Mouse (Mus musculus): ENCODE data around the gene Gtf2h5.

The Gtf2h5 gene

DNA sequence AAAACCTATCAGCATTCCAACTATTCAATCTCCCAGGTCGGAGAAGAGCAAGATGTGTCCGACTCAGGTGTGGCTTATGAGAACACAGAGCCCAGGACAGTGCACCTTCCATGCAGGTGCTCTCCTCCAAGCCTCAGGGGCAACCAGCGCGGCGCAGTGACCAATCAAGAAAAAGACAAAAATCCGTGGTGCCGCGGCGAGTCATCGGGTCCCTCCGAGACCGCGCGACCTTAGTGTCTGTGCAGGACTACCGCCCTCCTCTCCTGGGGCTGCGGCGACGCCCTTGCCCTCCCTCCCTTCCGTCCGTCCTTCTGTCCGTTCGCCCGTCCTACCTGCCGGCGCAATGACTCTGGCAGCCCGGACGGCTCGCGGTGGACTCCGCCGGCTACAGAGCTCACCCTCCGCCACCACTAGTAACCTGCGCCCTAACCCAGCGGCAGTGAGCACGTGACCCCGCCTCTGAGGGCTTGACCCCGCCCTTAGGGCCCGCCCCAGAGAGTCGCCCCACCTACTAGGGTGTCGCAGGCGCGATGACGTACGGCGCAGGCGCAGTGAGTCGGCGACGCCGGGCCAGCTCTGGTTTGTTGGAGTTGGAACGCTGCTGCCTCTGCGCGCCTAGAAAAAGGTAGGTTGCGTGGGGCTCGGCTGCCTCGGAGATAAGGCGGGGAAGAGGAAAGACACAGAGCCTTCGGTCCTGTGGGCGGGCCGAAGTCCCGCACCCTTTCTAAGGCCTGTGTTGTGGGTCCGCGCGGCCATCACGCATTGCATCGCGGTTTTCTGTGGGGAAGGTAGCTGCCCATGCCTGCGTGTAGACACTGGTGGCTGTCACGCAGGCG lies at the start of gene Gtf2h5, which contains the start of gene Serac1:
Gene Gtf2h5, plus strand, starts transcription at position 500 of the 836 bp plus-strand sequence.
Gene Serac1, minus strand, starts transcription at position 455 of the 836 bp plus-strand sequence.
- DNase-seq (ENCODE audit: low read depth, low spot score): peak; percentile 97

DNA sequence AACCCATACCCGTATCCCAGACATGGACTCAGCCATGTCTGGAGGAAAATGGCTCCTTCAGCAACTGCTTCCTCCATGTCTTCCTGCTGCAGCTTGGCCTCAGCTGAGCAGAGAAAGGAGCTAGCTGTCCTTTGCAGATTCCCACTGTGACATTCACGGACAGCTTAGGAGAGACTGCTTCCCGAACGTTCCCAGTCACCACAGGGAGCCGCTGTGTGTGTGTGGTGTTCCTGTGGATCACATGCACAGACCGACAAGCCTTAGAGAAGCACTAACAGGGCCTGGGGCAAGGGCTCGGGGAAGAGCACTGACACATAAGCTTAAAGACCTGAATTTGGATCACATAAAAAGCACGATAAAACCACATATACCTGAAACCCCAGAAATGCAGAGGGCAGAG lies 43.9 kb upstream of the Gtf2h5 start:
- DNase-seq (ENCODE audit: low read depth, low spot score): peak; percentile 59

DNA sequence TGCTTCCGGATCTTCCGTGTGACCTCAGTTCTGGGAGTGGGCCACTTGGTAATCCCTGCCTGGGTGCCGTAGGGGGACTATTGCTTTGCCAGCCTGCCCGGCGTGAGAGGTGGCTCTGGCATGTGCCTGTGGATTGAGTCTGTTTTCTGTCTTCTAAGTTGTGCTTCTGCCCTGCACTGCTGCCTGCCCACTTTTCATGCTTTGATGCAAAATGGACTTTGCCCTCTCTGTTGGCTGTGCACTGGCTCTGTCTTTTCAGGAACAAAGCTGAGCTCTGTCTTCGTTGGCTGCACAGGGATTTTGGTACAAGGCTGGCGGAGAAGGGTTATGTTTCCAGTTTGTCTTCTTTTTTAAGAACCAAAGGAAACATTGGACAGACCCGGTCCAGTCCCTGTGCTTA lies 43.1 kb upstream of the Gtf2h5 start:
- no peak for DNase-seq (ENCODE audit: low read depth, low spot score)

DNA sequence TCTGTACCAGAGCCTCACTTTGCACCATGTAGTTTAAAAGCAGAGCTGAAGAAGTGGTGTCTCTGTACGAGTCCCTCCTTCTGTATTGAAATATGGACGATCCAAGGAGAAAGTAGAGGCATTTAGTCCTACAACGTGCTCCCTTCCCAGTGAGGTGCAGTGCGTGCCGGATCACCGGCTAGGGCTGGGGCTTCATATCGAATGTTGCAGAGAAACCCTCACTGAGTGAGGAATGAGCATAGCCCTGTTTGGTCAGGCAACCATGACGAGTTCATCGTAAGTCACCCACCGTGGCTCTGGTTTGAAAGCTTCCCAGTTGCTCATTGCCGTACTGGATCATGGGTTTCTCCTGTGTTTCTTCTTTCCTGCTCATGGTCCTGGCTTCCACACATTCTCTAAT lies 42.7 kb upstream of the Gtf2h5 start:
- DNase-seq (ENCODE audit: low read depth, low spot score): no peak

DNA sequence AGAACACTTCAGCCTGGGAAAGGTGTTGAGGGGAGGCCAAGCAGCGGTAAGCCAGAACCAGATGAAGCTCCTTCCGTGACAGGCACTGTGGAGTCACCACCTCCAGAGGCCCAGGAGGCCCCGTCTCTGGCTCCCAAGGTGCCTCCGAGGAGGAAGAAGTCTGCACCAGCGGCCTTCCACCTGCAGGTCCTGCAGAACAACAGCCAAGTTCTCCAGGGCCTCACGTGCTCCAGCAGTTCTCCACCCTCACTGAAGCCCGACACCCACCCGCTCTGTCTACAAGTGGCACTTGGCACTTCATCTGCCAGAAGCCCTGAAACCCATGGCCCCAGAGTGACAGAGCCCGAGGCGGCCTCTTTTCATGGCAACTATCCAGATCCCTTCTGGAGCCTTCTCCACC lies 42.1 kb upstream of the Gtf2h5 start:
- DNase-seq (ENCODE audit: low read depth, low spot score): no peak

DNA sequence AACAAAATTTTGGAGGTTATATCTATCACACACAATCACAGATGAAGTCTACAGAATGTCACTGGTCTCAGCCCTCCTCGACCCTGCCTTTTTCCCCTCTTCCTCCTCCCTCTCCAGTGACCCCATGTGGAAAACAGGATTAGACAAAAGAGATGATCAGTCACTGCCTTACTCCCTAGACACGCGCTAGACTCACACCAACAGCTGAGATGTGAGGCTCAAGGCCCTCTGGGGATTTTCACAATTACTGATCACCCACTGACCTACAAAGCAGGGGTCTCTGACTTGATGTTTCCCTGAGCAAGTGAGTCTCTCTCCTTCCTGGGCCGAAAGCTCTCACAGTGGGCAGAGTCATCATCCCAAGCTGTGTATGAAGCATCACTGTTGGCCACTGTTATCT lies 26.8 kb upstream of the Gtf2h5 start:
- no peak for DNase-seq (ENCODE audit: low read depth, low spot score)

DNA sequence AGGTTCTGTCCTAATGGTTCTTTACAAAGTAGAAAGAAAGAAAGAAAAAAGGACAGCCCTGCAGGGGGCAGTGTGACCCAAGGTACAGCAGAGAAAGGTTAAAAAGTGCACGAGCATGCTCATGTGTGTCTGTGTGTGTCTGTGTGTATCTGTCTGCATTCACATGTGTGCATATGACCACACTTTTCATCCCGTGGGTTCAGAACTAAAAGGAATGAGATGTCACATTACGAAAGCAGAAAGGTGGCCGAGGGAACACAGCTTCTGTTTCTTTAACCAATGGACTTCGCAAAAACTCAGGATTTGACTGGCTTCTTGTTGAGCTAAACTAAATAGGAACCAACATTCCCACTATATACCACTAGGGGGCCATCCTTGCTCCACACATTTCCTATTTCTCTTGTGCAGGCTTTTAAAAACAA lies 24.6 kb upstream of the Gtf2h5 start:
- peak; percentile 82 for DNase-seq (ENCODE audit: low read depth, low spot score)

DNA sequence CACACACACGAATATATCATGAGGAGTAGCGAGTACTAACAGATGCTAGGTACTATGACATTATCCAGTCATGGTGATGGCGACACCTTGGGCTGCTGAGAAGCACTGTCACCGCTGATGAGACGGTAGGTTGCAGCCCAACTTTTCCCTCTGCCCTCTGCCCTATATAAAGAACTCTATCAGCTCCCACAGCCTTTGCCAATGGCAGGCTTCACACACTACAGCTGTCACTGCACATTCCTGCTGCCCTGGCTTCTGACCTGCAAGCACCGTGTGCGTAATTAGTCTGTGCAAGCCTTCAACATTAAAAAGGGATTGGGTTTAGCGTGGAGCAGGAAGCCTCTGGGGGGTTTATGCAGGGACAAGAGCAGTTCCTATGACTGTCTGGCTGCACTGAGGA lies 16.8 kb upstream of the Gtf2h5 start:
- no peak for DNase-seq (ENCODE audit: low read depth, low spot score)

DNA sequence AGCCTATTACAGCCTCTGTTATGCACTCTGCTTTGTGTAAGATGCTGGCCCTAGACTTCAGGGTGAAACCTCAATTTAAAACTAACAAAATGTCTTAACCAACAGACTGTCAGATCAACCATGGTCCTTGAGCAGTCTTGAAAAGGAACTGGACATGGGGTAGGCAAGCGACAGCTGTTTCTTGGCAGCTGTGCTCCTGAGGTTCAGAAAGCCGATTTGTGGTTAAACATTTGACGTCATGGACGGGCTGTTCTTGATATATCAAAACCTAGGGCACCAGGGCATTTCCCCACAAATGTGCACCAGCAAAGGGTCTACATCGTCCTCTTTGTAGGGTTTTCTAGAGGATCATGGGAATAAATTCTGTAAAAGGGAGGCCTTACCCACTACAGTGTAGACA lies 16.1 kb upstream of the Gtf2h5 start:
- DNase-seq (ENCODE audit: low read depth, low spot score): no peak

DNA sequence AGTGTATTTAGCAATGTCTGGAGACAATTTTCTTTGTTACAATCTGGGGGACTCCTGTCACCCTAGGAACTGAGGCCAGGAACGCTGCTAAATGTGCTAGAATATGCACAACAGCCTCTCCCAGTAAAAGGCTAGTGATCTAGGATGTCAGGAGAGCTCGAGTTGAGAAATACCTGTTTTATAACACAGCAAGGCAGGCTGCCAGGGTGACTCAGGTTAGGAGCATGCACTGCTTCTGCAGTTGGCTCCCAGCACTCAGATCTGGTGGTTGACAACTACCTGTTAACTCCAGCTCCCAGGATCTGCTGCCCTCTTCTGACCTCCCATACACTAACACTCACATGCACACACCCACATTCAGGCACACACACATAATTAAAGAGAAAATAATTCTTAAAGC lies 13.6 kb upstream of the Gtf2h5 start:
- DNase-seq (ENCODE audit: low read depth, low spot score): no peak

DNA sequence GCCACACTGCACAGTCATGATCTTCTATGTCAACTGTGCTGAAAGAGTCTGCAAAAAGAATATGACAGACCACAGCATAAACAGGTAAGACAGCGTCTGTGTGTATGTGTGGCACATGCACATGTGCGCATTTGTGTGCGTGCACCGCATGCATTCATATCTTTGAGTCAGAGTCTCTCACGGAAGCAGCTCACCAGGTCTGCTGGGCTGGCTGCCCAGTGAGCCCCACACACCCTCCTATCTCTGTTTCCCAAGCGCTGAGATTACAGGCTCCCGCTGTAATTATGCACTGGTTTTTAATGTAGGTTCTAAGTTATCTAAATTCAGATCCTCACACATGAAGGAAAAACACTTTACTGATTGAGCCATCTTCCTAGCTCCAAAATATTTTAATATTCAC lies 12.0 kb upstream of the Gtf2h5 start:
- no peak for DNase-seq (ENCODE audit: low read depth, low spot score)

DNA sequence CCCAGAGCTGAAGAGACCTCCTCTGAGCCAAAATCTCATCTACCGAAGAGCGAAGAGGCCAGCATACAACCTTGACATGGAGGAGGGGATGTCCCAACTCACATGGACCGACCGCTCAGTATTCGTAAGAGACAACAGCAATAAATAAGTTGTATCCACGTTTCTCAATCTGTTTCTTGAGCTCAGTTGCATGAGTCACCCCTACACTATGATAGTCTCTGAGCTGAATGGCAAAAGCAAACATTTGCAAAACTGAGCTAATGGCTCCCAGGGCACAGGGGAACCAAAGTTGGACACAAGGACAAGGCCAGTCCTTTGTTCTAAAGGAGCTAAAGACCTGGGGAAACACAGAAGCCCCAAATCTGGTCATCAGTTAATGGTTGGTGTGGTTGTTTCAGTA lies 9.7 kb upstream of the Gtf2h5 start:
- DNase-seq (ENCODE audit: low read depth, low spot score): no peak

DNA sequence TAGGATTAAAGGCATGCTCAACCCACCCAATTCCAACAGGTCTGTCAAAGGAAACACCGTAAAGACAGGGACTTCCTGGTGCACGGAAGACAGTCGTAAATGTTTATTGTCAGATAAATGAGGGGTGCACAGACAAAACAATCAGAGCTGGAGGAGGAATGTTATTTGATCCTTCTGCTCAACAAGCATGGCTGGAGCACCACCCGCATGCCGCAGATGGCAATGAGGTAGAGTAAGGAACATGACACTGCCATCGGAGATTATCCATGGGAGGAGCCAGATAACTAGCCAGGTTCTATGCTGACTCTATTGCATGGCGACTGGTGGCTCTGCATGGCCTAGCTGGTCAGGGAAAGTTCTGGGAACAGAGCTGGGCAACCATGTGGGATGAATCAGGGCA lies 6.2 kb upstream of the Gtf2h5 start:
- DNase-seq (ENCODE audit: low read depth, low spot score): peak; percentile 66

DNA sequence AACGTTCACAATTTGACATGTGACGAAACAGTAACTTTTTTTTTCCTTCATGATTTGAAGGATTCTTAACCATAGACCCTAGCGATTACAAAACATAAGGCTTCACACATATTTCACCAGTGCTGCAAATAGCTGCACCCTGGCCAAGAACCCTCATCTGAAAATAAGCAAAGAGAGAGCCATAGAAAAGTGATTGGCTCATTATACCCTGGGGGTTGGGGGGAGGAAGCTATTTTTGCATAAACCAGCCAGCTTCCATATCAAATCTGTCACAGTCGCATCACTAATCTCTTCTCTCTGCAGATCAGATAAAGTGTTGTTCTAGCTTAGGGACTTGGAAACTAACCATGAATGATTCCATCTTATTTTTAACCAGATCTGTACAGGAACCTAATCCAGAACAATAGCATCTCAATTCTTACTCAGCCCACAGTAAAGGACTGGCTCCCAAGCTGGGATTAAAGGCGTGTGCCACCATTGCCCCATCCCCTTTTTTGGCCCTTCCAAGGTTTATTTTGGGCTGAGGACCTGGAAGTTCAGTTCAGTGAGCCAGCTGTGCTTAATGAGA lies 3.8 kb downstream of the Gtf2h5 start:
- no peak for DNase-seq (ENCODE audit: low read depth, low spot score)

DNA sequence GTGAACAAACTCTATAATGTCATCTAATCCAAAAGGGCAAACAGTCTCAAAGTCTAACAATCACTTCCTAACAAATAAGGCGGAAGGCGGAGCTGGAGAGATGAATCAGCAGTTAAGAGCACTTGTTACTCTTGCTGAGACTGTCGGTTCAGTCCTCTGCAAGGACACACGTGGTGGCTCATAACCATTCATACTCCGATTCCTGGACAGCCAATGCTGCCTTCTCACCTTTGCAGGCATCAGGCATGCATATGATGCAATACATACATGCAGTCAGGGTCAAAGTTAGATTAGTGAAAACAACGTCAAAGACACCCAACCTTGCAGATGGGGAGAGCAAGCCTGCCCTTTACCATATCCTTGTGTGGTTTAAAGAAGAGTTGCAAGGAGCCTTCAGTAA lies 12.0 kb downstream of the Gtf2h5 start:
- no peak for DNase-seq (ENCODE audit: low read depth, low spot score)

DNA sequence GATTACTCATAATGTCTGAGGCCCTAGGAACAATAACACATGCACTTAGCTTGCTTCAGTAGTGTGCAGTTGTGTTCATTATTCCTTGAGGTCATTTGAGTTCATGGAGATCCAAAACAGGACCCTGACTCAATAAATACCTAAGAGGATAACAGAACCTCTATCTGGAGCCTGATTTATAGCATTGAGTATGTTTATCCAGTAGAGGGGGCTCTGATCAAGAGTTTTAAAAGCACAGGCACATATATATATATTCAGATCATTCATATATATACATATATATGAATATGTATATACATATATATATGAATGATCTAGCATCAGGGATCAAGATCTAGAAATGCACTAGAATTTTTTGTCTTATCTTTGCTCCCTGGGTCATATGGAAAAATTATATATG lies 16.0 kb downstream of the Gtf2h5 start:
- no peak for DNase-seq (ENCODE audit: low read depth, low spot score)

DNA sequence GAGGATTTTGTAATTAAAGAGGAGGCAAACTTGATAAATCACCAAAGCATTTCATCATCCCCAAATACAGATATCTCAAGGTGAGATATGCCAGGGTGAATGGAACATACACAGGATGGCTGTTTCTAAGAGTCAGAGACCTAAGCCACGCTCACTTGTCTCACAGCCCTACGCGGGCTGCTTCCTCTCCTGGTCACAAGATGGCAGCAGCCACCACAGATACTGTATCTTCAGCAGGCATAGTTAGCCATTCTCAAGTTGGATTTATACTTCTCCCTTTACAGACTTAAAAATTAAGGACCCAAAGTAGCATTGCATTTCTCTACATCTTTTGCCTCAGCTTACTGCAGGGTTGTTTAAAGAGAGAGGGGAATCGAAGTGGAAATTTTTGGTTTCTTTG lies 18.3 kb downstream of the Gtf2h5 start:
- peak; percentile 56 for DNase-seq (ENCODE audit: low read depth, low spot score)

DNA sequence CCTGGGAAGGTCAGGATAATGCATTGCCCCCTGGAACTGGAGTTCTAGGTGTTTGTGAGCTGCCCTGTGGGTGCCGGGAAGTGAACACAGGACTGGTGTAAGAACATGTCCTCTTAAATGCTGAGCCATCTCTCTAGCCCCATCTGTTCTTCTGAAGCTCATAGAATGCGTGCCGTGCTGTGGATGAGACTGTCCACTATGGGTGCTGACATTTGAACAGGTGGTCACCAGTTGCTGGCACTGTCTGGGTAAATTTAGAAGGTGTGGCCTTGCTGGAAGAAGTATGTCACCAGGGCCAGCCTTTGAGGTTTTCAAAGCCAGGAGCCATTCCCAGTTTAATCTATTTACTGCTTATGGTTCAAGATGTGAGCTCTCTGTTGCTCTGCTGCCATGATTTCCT lies 22.7 kb downstream of the Gtf2h5 start:
- DNase-seq (ENCODE audit: low read depth, low spot score): no peak

DNA sequence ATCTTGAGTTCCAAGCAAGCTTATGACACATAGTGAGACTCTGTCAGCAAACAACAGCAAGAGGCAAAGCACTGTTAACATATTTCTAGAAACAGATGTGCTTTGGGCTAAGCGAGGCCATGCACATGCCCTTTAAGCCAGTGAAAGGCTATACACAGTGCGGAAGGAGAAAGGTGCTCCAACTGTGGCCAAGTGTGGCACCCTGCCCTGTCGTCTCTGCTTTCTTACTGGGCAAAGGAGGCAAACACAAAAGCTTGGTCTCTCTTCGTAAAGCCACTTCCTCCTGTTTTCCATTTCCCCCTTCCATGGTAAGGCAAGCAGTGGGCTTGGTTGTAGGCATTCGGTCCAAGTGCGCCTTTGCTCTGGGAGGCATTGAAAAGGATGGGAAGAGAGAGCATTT lies 24.0 kb downstream of the Gtf2h5 start:
- DNase-seq (ENCODE audit: low read depth, low spot score): no peak

DNA sequence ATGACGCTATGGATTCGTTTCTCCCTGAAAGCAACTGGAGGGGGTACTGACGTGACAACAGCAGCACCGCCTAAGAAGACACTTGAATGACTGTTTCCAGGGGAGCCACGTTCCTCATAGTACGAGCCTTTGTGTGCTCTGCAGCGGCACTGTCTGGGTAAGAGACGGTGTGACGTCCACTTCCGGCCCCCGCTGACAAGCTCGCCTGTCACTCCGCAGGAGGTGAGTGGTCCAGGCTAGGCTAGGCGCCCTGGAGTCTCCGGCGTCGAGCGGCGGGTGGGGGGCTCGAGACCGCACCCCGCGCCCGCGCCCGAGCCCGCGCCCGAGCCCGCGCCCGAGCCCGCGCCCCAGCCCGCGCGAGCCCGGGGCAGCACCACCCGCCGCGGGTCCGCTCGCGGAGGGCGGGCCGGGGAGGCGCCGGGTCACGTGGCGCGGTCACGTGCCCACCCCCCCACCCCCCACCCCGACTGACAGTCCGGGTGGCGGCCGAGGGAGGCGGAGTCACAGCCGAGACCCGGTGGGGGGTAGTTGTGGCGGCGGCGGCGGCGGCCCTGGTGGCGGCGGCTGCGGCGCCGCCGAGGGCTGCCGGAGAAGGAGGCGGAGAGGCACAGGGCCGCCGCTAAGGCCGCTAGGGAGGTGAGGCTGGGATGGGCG lies 26.9 kb downstream of the Gtf2h5 start, which contains the start of gene Tulp4:
Gene Tulp4, plus strand, starts transcription at position 77 of the 654 bp plus-strand sequence.
- peak; percentile 90 for DNase-seq (ENCODE audit: low read depth, low spot score)

DNA sequence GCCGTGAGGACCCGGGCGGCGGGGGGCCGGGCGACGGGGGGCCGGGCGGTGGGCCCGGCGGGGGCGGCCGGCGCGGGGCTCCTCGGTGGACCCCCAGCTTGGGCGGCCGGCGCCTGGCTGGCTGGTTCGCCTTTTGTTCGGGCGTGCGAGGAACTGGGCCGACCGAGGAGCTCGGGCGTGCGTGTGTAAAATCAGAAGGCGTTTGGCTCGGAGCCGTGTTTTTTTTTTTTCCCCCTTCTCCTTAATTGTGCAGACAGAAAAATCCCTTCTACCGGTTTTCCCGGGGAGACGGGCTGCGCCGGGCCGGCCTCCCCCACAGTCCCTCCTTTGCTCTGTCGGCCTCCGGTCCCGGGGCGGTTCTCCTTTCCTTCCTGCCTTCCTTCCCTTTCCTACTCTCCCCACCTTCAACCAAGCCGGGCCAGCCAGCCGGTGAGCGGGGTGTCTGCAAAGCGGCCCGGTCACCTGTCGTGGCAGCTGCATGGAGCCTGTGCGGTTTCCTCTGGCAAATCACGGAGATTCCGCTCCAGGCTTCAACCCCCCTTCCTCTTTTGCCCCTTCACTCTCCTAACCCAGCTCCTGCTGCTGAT lies 27.5 kb downstream of the Gtf2h5 start:
- DNase-seq (ENCODE audit: low read depth, low spot score): peak; percentile 36

DNA sequence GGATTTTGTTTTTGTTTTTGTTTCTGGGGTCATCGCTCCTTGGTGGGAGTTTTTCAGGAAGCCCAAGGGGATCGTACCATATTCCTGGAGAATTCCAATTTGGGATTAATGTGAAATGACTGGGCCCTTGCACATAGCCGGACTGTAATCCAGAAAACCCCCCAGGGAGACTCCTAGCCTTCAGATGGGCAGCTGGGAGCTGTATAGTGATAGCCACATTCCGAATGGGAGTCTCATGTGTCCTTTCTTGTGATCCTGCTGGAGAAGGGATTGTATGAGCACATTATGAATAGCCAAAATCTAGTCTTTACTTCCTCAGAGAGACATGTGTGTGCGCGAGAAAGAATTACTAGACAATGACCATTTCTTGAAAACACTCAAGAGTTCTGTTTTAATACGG lies 28.6 kb downstream of the Gtf2h5 start:
- no peak for DNase-seq (ENCODE audit: low read depth, low spot score)
